Mouse (Mus musculus) hematopoietic multipotent progenitor cell, adult 10-12 weeks (in vitro differentiated cells): ENCODE results near the gene Vmn1r167. TPM values are rescaled to one million over a fixed set of nuclear protein-coding genes. Genes with fewer than 3 reads are reported as not detected.

Experiments used
- polyA plus RNA-seq: library from polyadenylated mRNA; stranded (reverse); fragments of >175 nt; gene quantifications from 2 replicates; pipeline ENCODE4 v1.2.3, GENCODE M21; 2012; ENCODE audit warnings: low replicate concordance

The Vmn1r167 gene
- polyA plus RNA-seq: not detected in 2 replicates

GRCm38 (mm10) chr7:23507106-23507505 is at the start of gene Vmn1r167:
Vmn1r167 (minus strand) TSS chr7:23507206.

DNA sequence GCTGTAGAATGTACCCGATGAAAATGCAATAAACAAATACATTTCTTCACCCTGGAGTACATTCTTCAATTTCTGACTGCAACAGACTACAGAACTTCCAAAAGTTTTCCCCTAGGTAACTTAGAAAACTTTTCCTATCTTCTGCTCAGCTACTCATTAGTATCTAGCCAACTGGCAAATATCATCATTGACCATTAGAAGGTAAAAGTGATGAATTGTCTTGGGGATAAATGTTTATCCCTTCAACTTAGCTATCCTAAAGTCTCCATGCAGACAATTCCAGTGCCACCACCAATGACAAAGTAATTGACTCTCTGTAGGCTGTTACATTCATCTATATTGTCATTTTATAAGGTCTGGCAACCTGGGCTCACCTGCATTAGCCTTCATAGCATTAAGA is 32.4 kb upstream of the Vmn1r167 start, which contains the start of gene Vmn1r168:
Gene Vmn1r168 (plus strand): TSS at position 301 of the 400 bp plus-strand sequence.

Other genes with a start within 250 kb of the Vmn1r167 start
- gene Gm6902, start 228.3 kb downstream of the Vmn1r167 start, polyA plus RNA-seq: not detected in 2 replicates
- not detected in 2 replicates for gene Nlrp4e, start 206.0 kb downstream of the Vmn1r167 start, polyA plus RNA-seq
- gene Nlrp5, start 121.3 kb downstream of the Vmn1r167 start, polyA plus RNA-seq: not detected in 2 replicates
- not detected in 2 replicates for gene Vmn1r168, start 32.5 kb upstream of the Vmn1r167 start, polyA plus RNA-seq
- gene Vmn1r169, start 68.3 kb upstream of the Vmn1r167 start, polyA plus RNA-seq: not detected in 2 replicates
- not detected in 2 replicates for gene Vmn1r170, start 99.0 kb upstream of the Vmn1r167 start, polyA plus RNA-seq
- not detected in 2 replicates for gene Vmn1r171, start 123.5 kb upstream of the Vmn1r167 start, polyA plus RNA-seq
- 0.01 TPM in 1 of 2 replicates, not detected in the other for gene Vmn1r172, start 151.1 kb upstream of the Vmn1r167 start, polyA plus RNA-seq
- gene Vmn1r173, start 193.5 kb upstream of the Vmn1r167 start, polyA plus RNA-seq: not detected in 2 replicates
- not detected in 2 replicates for gene Vmn1r174, start 245.1 kb upstream of the Vmn1r167 start, polyA plus RNA-seq